Mouse (Mus musculus) lung, postnatal 0 days (tissue): ENCODE results near the gene Rpn1. TPM values are rescaled to one million over a fixed set of nuclear protein-coding genes. Genes with fewer than 3 reads are reported as not detected.

Source experiments
- ATAC-seq: fragments of 200-750 bp; cut with Nextera tagmentation; 2 replicates; pipeline ENCODE4 v1.8.0; 2017; ENCODE audit warnings: moderate library complexity
- DNase-seq: peaks from one replicate; pipeline ENCODE4 v3.0.0-alpha.2; 2016; ENCODE audit warnings: low spot score
- H3K27ac ChIP-seq: fragments of 300-500 bp; sonication (generic); 2 replicates; pipeline ENCODE4 v1.5.1; 2014; ENCODE audit warnings: antibody characterized with exemption, mild to moderate bottlenecking, low read length, mixed read lengths
- H3K27me3 ChIP-seq: fragments of 300-500 bp; sonication (generic); replicated peaks from 2 replicates; pipeline ENCODE4 v1.6.1; 2014; ENCODE audit warnings: low read length, mixed read lengths; ENCODE audit not compliant: insufficient read depth
- H3K36me3 ChIP-seq: fragments of 300-500 bp; sonication (generic); 2 replicates; pipeline ENCODE4 v1.6.1; 2014; ENCODE audit warnings: low read length, mixed read lengths; ENCODE audit not compliant: insufficient read depth
- H3K4me1 ChIP-seq: fragments of 300-500 bp; sonication (generic); 2 replicates; pipeline ENCODE4 v1.6.1; 2014; ENCODE audit warnings: antibody characterized with exemption, low read depth, low read length, mixed read lengths; ENCODE audit not compliant: insufficient read depth
- H3K4me2 ChIP-seq: fragments of 300-500 bp; sonication (generic); replicated peaks from 2 replicates; pipeline ENCODE4 v1.6.1; 2014; ENCODE audit warnings: low read depth, mild to moderate bottlenecking, low read length, moderate library complexity, mixed read lengths
- H3K4me3 ChIP-seq: fragments of 300-500 bp; sonication (generic); 2 replicates; pipeline ENCODE4 v1.5.1; 2014; ENCODE audit warnings: low read depth, low read length
- H3K9ac ChIP-seq: fragments of 300-500 bp; sonication (generic); replicated peaks from 2 replicates; pipeline ENCODE4 v1.6.1; 2014; ENCODE audit warnings: low read depth, mild to moderate bottlenecking
- H3K9me3 ChIP-seq: fragments of 300-500 bp; sonication (generic); 2 replicates; pipeline ENCODE4 v1.6.1; 2016; ENCODE audit warnings: low read length, mixed read lengths
- CTCF ChIP-seq: IDR thresholded peaks from 2 replicates; pipeline ENCODE4 v1.5.1; 2016; ENCODE audit warnings: antibody characterized with exemption, mild to moderate bottlenecking
- EP300 ChIP-seq: IDR thresholded peaks from 2 replicates; pipeline ENCODE4 v1.6.1; 2016; ENCODE audit warnings: antibody characterized with exemption, mild to moderate bottlenecking, control low read depth
- WGBS: fragments of 180-500 bp; shearing (Covaris S2); extraction: QIAGEN DNeasy Blood & Tissue Kit; methylation state at CpG from one replicate; pipeline ENCODE4 v1.1.7; 2014; 5-methylcytosine and 5-hydroxymethylcytosine counted together
- polyA plus RNA-seq: library from polyadenylated mRNA; unstranded; fragments of >200 nt; fragmentation: Nextera tagmentation; extraction: Ambion mirVana; gene quantifications from 2 replicates; pipeline ENCODE4 v1.2.1, GENCODE M21; 2015

Gene Rpn1
- polyA plus RNA-seq, 1 experiment from 2014 or later = 209 TPM

DNA sequence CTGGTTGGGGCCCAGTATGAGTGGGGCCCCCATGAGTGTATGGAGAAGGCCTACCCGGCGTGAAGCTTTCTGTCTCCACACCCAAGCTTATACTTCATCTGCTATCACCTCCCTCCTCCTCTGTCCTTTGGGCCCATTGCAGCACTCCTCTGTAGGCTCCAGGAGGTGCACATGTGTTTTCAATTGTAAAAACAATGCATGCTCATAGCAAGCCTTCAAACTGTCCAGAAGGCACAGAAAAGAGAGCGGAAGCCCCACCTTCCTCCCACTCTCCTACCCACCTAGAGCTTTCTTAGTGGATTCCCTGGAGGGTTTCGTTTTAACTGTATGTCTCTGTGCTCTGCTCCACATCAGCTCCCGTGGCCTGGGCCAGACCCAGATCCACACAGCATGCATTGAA is 30.1 kb downstream of the Rpn1 start:
- H3K9me3 ChIP-seq = no peaks in the 10 kb centered on the region
- no peak for ATAC-seq
- no peak for TF ChIP-seq EP300
- no peak for TF ChIP-seq CTCF
- H3K9ac ChIP-seq = no peak overlapping the region
- H3K4me2 ChIP-seq = no peak overlapping the region
- no peak overlapping the region for H3K27ac ChIP-seq
- H3K4me3 ChIP-seq = no peak overlapping the region
- H3K27me3 ChIP-seq = no peaks in the 10 kb centered on the region
- no peaks in the 10 kb centered on the region for H3K4me1 ChIP-seq
- WGBS = 87% methylated on average over 5 of the region's 5 CpGs
- no peak for DNase-seq
- no peaks in the 10 kb centered on the region for H3K36me3 ChIP-seq

DNA sequence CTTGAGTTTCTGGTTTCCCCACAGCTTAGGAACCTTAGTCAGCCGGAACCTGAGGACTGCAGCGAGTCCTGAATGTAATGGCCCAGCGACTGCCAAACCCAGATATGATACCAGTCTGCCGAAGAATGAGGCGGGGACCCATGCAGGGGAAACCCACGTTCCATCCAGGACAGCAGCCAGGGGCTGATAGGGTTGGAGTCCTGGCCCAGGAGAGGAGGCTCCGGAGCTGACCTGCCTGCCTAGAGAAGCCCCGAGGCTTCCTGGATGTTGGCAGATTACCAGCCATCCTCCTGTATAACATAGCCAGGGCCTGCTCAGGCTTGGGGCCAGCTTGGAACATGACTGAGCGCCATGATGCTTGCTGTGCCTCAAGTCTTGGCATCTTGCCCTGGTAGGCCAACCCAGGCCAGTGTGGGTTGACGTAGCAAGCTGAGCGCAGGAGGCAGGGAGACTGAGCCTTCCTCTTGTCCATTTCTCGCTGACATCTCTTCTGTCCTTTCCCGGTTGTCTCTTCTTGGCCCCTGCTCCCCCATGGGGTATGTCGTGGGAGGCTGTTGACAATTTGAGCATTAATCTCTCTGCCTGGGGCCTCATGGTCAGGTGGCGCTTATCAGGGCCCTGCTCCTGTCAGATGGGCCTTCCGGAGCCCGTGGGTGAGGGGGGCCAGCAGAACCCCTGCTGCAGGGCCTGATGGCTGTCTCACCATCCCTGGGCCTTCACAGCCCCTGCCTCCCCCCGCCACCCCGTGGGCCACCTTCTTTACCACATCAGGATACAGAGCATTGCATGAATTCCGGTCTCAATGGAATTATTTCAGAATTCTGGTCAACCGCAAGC is 32.3 kb downstream of the Rpn1 start:
- H3K4me3 ChIP-seq = no peak overlapping the region
- H3K4me1 ChIP-seq = no peaks in the 10 kb centered on the region
- no peaks in the 10 kb centered on the region for H3K27me3 ChIP-seq
- H3K9me3 ChIP-seq = no peaks in the 10 kb centered on the region
- H3K4me2 ChIP-seq = no peak overlapping the region
- DNase-seq (no peak), ATAC-seq (no peak)
- TF ChIP-seq EP300 (no peak), CTCF (no peak)
- no peaks in the 10 kb centered on the region for H3K36me3 ChIP-seq
- H3K27ac ChIP-seq = no peak overlapping the region
- 57% methylated on average over 21 of the region's 21 CpGs for WGBS
- H3K9ac ChIP-seq = no peak overlapping the region

DNA sequence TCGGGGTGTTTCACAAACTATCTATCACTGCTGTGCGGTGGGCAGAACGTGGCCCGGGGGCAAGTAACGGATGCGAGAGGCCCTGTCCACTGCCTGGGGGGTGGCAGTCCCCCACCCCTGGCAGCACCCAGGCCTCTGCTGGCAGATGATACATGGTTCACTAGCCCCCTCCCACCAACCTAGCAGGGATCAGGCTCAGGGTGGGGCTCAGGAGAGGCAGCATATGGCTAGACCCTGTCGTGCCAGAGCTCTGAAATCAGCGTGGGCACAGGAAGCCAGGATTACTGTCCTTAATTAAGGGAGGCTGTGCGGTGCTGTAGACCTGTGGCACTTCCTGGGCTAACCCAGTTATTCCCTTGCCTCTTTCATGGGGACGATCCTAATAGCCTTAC is 32.9 kb downstream of the Rpn1 start:
- DNase-seq = no peak
- Histone ChIP-seq H3K9ac (no peak overlapping the region), H3K9me3 (no peaks in the 10 kb centered on the region), H3K4me1 (no peaks in the 10 kb centered on the region), H3K27me3 (no peaks in the 10 kb centered on the region), H3K36me3 (no peaks in the 10 kb centered on the region), H3K4me3 (no peak overlapping the region), H3K4me2 (no peak overlapping the region), H3K27ac (no peak overlapping the region)
- no peak for ATAC-seq
- WGBS = 79% methylated on average over 10 of the region's 10 CpGs
- TF ChIP-seq EP300 (no peak), CTCF (no peak)

DNA sequence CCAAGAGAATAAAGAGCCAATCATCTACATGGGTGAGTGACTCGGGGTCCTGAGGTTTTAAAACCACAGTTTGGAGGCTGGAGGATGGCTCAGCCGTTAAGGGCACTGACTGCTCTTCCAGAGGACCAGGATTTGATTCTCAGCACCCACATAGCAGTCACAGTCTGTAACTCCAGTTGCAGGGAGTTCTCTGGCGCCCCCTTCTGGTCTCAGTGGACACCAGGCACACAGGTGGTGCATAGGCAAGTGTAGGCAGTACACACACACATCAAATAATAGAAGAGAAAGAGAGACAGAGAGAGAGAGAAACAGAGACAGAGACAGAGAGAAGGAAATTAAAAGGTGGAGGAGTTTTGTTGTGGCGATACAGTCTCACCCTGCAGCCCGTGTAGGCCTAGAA is 35.0 kb downstream of the Rpn1 start:
- no peak for ATAC-seq
- WGBS = 81% methylated on average over 5 of the region's 5 CpGs
- no peak overlapping the region for H3K4me2 ChIP-seq
- H3K4me1 ChIP-seq = 0 out of 2 replicates have a peak, but pooled peaks cover 1% of the 10 kb centered on the region
- TF ChIP-seq CTCF (no peak; the same call in 1 of the 2 replicates), EP300 (no peak)
- H3K9me3 ChIP-seq = no peaks in the 10 kb centered on the region
- no peak overlapping the region for H3K9ac ChIP-seq
- no peaks in the 10 kb centered on the region for H3K27me3 ChIP-seq
- no peak overlapping the region for H3K4me3 ChIP-seq
- DNase-seq = no peak
- no peaks in the 10 kb centered on the region for H3K36me3 ChIP-seq
- no peak overlapping the region for H3K27ac ChIP-seq

DNA sequence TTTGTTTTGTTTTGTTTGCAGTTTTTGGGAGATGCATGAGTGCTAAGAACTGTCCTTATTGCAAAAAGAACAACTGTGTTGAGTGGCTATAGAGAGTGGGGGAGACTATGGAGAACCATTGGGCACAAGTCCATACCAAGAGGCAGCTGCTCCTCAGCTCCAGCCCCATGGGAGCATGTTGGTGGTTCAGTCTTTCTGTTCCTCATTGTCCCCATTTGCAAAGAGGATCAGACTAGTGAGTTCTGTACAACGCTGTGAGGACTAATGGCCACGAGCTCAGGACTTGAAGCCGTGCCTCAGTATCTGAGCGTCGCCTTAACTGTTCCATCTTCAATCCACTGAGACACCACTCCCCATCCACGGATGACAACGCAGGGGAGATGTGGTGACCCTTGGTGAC is 36.5 kb downstream of the Rpn1 start:
- Histone ChIP-seq H3K27ac (no peak overlapping the region), H3K4me2 (no peak overlapping the region), H3K27me3 (no peaks in the 10 kb centered on the region), H3K9ac (no peak overlapping the region), H3K4me3 (no peak overlapping the region), H3K9me3 (no peaks in the 10 kb centered on the region), H3K36me3 (no peaks in the 10 kb centered on the region), H3K4me1 (0 out of 2 replicates have a peak, but pooled peaks cover 5% of the 10 kb centered on the region)
- TF ChIP-seq CTCF = no peak
- no peak for TF ChIP-seq EP300
- DNase-seq = no peak
- 86% methylated on average over 7 of the region's 7 CpGs for WGBS
- no peak for ATAC-seq

DNA sequence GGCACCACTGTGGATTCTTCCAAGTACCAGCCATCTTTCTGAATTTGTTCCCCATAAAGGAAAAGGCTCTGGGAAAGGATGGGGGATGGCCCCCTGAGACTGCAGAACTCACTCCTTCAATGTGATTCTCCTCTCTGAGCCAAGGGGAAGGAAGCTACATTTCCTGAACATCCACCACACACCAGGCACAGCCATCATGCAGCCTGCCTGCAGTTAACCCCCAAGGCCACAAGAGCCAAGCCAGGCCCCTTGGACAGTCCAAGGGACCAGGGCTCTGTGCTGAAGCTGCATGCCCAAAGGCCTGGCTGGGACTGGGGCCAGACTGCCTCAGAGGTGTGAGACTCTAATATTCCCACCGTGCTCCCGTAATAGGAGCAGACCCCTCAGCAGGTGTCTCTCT is 37.5 kb downstream of the Rpn1 start:
- Histone ChIP-seq H3K4me1 (0 out of 2 replicates have a peak, but pooled peaks cover 5% of the 10 kb centered on the region), H3K4me2 (no peak overlapping the region), H3K36me3 (no peaks in the 10 kb centered on the region), H3K9me3 (no peaks in the 10 kb centered on the region), H3K9ac (no peak overlapping the region), H3K4me3 (no peak overlapping the region), H3K27me3 (no peaks in the 10 kb centered on the region), H3K27ac (no peak overlapping the region)
- DNase-seq (no peak), ATAC-seq (no peak)
- TF ChIP-seq CTCF (no peak), EP300 (no peak)
- 63% methylated on average over 2 of the region's 2 CpGs for WGBS
